Mouse (Mus musculus) heart, adult 2 months (tissue): Measurements from ENCODE around the gene Fbrs. TPM values are rescaled to one million over a fixed set of nuclear protein-coding genes. Genes with fewer than 3 reads are reported as not detected.

Experiments
- DNase-seq, 2 experiments: peaks; one replicate each; pipeline ENCODE4 v3.0.0; 2021
- H3K27ac ChIP-seq: fragments of 200-600 bp; 2 replicates; pipeline ENCODE4 v1.8.1; 2022
- H3K27me3 ChIP-seq: fragments of 200-500 bp; 2 replicates; pipeline ENCODE4 v1.6.1; 2012; ENCODE audit warnings: mild to moderate bottlenecking, low read length, inconsistent platforms, mixed read lengths; ENCODE audit not compliant: control insufficient read depth, insufficient read depth
- H3K36me3 ChIP-seq: fragments of 200-500 bp; 2 replicates; pipeline ENCODE4 v1.6.1; 2012; ENCODE audit warnings: low read length, inconsistent platforms; ENCODE audit not compliant: control insufficient read depth, insufficient read depth
- H3K4me1 ChIP-seq: fragments of 200-500 bp; 2 replicates; pipeline ENCODE4 v1.6.1; 2011; ENCODE audit warnings: low read length; ENCODE audit not compliant: control insufficient read depth, insufficient read depth
- H3K4me3 ChIP-seq: fragments of 200-600 bp; 2 replicates; pipeline ENCODE4 v1.8.1; 2022
- H3K79me2 ChIP-seq: fragments of 200-500 bp; replicated peaks from 2 replicates; pipeline ENCODE4 v1.6.1; 2012; ENCODE audit warnings: mild to moderate bottlenecking, inconsistent platforms, low read length, moderate library complexity, mixed read lengths; ENCODE audit not compliant: control insufficient read depth, insufficient read depth
- H3K9ac ChIP-seq: fragments of 200-500 bp; 2 replicates; pipeline ENCODE4 v1.6.1; 2012; ENCODE audit warnings: low read depth, mild to moderate bottlenecking, control low read depth, inconsistent platforms, low read length, mixed read lengths
- CTCF ChIP-seq: fragments of 200-600 bp; IDR thresholded peaks from 2 replicates; pipeline ENCODE4 v1.8.1; 2022; ENCODE audit warnings: antibody characterized with exemption, mild to moderate bottlenecking, moderate library complexity
- EP300 ChIP-seq: fragments of 200-500 bp; IDR thresholded peaks from 2 replicates; pipeline ENCODE4 v1.6.1; 2011; ENCODE audit warnings: low read depth, low read length, control low read depth; ENCODE audit not compliant: insufficient read depth
- POLR2A ChIP-seq: fragments of 200-500 bp; IDR thresholded peaks from 2 replicates; pipeline ENCODE4 v1.6.1; 2011; ENCODE audit warnings: mild to moderate bottlenecking, low read depth, low read length, control low read depth; ENCODE audit not compliant: insufficient read depth
- WGBS: fragments of 180-500 bp; shearing (Covaris S2); methylation state at CpG from one replicate; pipeline ENCODE4 v1.1.7; 2018; 5-methylcytosine and 5-hydroxymethylcytosine counted together
- intact Hi-C: fragments of 180-260 bp; cut with DNase I; formaldehyde crosslinking; loops from one replicate; pipeline ENCODE4 v1.15.1; 2025
- polyA plus RNA-seq: library from polyadenylated mRNA; depleted of rRNA; stranded (reverse); fragments of >200 nt; gene quantifications from 2 replicates; pipeline ENCODE4 v1.2.3, GENCODE M21; 2012
- total RNA-seq, 2 experiments: library from RNA; stranded (reverse); gene quantifications; 2 replicates each; pipeline ENCODE4 v1.2.3; 2021

Fbrs gene
- total and polyA plus RNA-seq, 3 experiments, result 16.4 to 33.9 (median 31.2) TPM

GRCm38 (mm10) chr7:127473705-127474104, 5.3 kb upstream of the Fbrs start:
- Histone ChIP-seq H3K9ac (no peak overlapping the region), H3K4me1 (peaks cover 5% of the 10 kb centered on the region), H3K36me3 (peaks cover 15% of the 10 kb centered on the region), H3K79me2 (peaks cover 2% of the 10 kb centered on the region; the same call in 1 of the 2 replicates), H3K4me3 (no peak overlapping the region), H3K27me3 (no peaks in the 10 kb centered on the region), H3K27ac (no peak overlapping the region)
- no peak for DNase-seq
- WGBS, result 89% methylated on average over 5 of the region's 5 CpGs
- TF ChIP-seq EP300, result no peak
- no peak for TF ChIP-seq POLR2A
- TF ChIP-seq CTCF, result peak; percentile 24
- intact Hi-C loops, result loop anchor here (5.0 kb wide), 1 partner anchor 81 kb away; the partner anchor contains the start of gene E430018J23Rik

GRCm38 (mm10) chr7:127474378-127475070, 4.5 kb upstream of the Fbrs start:
- WGBS, result 71% methylated on average over 6 of the region's 6 CpGs
- intact Hi-C loops, result loop anchor here (5.0 kb wide), 2 partner anchors 82 to 403 kb away; partner anchors contain the start of genes E430018J23Rik, Zfp646 and Zfp668
- H3K27ac ChIP-seq, result no peak overlapping the region

GRCm38 (mm10) chr7:127475186-127475740, 3.7 kb upstream of the Fbrs start:
- no peak overlapping the region for H3K27ac ChIP-seq
- WGBS, result 92% methylated on average over 11 of the region's 11 CpGs
- H3K4me1 ChIP-seq, result peaks cover 4% of the 10 kb centered on the region
- H3K36me3 ChIP-seq, result peaks cover 13% of the 10 kb centered on the region
- peaks cover 4% of the 10 kb centered on the region; the same call in 1 of the 2 replicates for H3K79me2 ChIP-seq
- no peak for TF ChIP-seq POLR2A
- no peak for TF ChIP-seq CTCF
- no peak for TF ChIP-seq EP300
- no peaks in the 10 kb centered on the region for H3K27me3 ChIP-seq
- no peak overlapping the region for H3K4me3 ChIP-seq
- H3K9ac ChIP-seq, result no peak overlapping the region
- intact Hi-C loops, result loop anchor here (5.0 kb wide), 1 partner anchor 402 kb away; the partner anchor contains the start of genes Zfp646 and Zfp668
- no peak for DNase-seq

More at GRCm38 (mm10) chr7:127474378-127475070, 4.5 kb upstream of the Fbrs start:
- Histone ChIP-seq H3K4me3 (no peak overlapping the region), H3K9ac (no peak overlapping the region), H3K36me3 (peaks cover 13% of the 10 kb centered on the region), H3K27me3 (no peaks in the 10 kb centered on the region), H3K4me1 (peaks cover 5% of the 10 kb centered on the region), H3K79me2 (peaks cover 4% of the 10 kb centered on the region; the same call in 1 of the 2 replicates)
- TF ChIP-seq EP300 (no peak), POLR2A (no peak), CTCF (no peak)
- DNase-seq, result no peak

- no peak overlapping the region for H3K9ac ChIP-seq
- 93% methylated on average over 11 of the region's 11 CpGs for WGBS
- intact Hi-C loops, result loop anchor here (5.0 kb wide), 1 partner anchor 401 kb away; the partner anchor contains the start of genes Zfp646 and Zfp668
- peaks cover 20% of the 10 kb centered on the region for H3K36me3 ChIP-seq
- no peak for DNase-seq
- H3K79me2 ChIP-seq, result peaks cover 4% of the 10 kb centered on the region; the same call in 1 of the 2 replicates
- peaks cover 5% of the 10 kb centered on the region for H3K4me1 ChIP-seq
- no peak overlapping the region for H3K4me3 ChIP-seq
- no peak overlapping the region for H3K27ac ChIP-seq
- TF ChIP-seq EP300 (no peak), POLR2A (no peak), CTCF (no peak)
- H3K27me3 ChIP-seq, result no peaks in the 10 kb centered on the region
Observed at GRCm38 (mm10) chr7:127476336-127476735, 2.7 kb upstream of the Fbrs start.

DNA sequence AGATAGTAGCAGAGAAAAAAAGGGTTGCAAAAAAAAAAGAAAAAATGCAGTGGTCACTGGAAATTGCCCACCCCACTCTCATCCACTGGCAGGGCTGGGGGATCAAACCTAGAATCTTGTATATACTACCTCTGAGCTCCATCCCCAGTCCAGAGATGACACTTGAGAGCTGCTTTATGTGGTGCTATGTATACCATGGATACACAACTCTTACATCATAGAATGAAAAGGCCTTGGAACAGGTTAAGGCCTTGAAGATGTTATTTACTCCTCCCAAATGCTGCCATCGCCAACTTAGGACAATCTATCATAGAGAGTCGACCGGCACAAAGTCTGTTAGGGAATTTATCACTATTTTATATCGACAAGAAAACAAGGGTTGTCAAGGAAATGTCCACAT, 2.1 kb upstream of the Fbrs start:
- Histone ChIP-seq H3K79me2 (peaks cover 4% of the 10 kb centered on the region; the same call in 1 of the 2 replicates), H3K27ac (peak overlapping the region; percentile 99), H3K27me3 (no peaks in the 10 kb centered on the region), H3K36me3 (peaks cover 21% of the 10 kb centered on the region), H3K9ac (no peak overlapping the region), H3K4me1 (peaks cover 5% of the 10 kb centered on the region), H3K4me3 (peak overlapping the region; percentile 84)
- DNase-seq, result no peak
- no peak for TF ChIP-seq CTCF
- TF ChIP-seq POLR2A, result no peak
- TF ChIP-seq EP300, result no peak
- intact Hi-C loops, result loop anchor here (5.0 kb wide), 1 partner anchor 400 kb away; the partner anchor contains the start of genes Zfp646 and Zfp668
- WGBS, result 59% methylated on average over 4 of the region's 4 CpGs
